ENCODE assay signal across 14 mouse cellular contexts in genomic region chr10:39986466-39986865, GRCm38 (mm10). TPM values are rescaled to one million over a fixed set of nuclear protein-coding genes. Genes with fewer than 3 reads are reported as not detected.
"Had no signal": no experiment of that assay in that cellular context is flagged by ENCODE, and none has a peak within 500 bp of the region (broad histone marks: within the 10 kb centered on the region; RNA-seq: fewer than 3 reads in every experiment).

Mfsd4b5 (minus strand) TSS chr10:39986646.

- H3K4me2 ChIP-seq: hindbrain, embryonic 14.5 days; limb, embryonic 12.5 days; liver, embryonic 13.5 days; midbrain, embryonic 13.5 days; neural tube, embryonic 15.5 days had no signal

- H3K27me3 ChIP-seq: limb, embryonic 12.5 days; liver, embryonic 13.5 days; midbrain, embryonic 13.5 days; neural tube, embryonic 15.5 days had no signal

- H3K4me3 ChIP-seq: limb, embryonic 12.5 days; liver, embryonic 13.5 days; midbrain, embryonic 13.5 days; myocyte; neural tube, embryonic 15.5 days had no signal

- H3K9ac ChIP-seq: hindbrain, embryonic 14.5 days; limb, embryonic 12.5 days; liver, embryonic 13.5 days; midbrain, embryonic 13.5 days; neural tube, embryonic 15.5 days had no signal

- H3K9me3 ChIP-seq: limb, embryonic 12.5 days; liver, embryonic 13.5 days; midbrain, embryonic 13.5 days; neural tube, embryonic 15.5 days had no signal

- ATAC-seq: intestine, embryonic 16.5 days; midbrain, embryonic 13.5 days had no signal

- DNase-seq: layer of hippocampus, adult 9-11 months; layer of hippocampus, postnatal 36 days; liver; liver, embryonic 13.5 days; lung, adult 18-20 months; lung, postnatal 36 days; thymus, postnatal 14 days had no signal

- H3K27ac ChIP-seq: hindbrain, embryonic 14.5 days; limb, embryonic 12.5 days; liver, embryonic 13.5 days; midbrain, embryonic 13.5 days; neural tube, embryonic 15.5 days; stomach, postnatal 0 days had no signal

- H3K36me3 ChIP-seq: limb, embryonic 12.5 days; liver, embryonic 13.5 days; midbrain, embryonic 13.5 days; neural tube, embryonic 15.5 days had no signal

- H3K4me1 ChIP-seq: limb, embryonic 12.5 days; midbrain, embryonic 13.5 days; neural tube, embryonic 15.5 days had no signal

RNA-seq across cellular contexts. Expression of gene Mfsd4b5, which starts in this region (rescaled TPM):
- polyA plus RNA-seq: midbrain, embryonic 13.5 days; neural tube, embryonic 15.5 days had no signal
